Mouse (Mus musculus): ENCODE data around the gene Pla2g15.
"Not testable (repeated sequence)": the region's sequence is repeated elsewhere in the genome, so short reads cannot be mapped to it uniquely, and the experiment has no call there.

Gene Pla2g15

GRCm38 (mm10) chr8:106169017-106169933, 19.1 kb downstream of the Pla2g15 start:
- DNase-seq (ENCODE audit: low spot score): peak; percentile 64

- no peak for DNase-seq (ENCODE audit: low spot score)
Observed at GRCm38 (mm10) chr8:106169934-106170480, 19.8 kb downstream of the Pla2g15 start.

DNA sequence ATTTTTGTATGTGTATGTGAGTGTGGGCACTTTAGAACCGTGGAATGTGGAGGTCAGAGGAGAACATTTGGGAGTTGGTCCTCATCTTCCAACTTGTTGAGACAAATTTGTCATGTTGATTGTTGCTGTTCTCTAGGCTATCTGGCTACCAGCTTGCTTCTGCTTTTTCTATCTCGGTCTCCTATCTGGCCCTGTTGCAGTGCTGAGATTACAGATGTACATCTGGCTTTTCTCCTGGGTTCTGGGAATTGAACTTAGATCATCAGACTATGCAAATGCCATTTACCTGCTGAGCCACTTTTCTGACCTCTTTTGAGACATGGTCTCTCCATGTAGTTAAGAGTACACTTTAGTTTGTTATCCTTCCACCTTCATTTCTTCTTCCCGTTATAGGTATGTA, 23.4 kb downstream of the Pla2g15 start:
- DNase-seq (ENCODE audit: low spot score): no peak

GRCm38 (mm10) chr8:106176891-106177290, 26.7 kb downstream of the Pla2g15 start:
- DNase-seq (ENCODE audit: low spot score): peak; percentile 14

- no peak for DNase-seq (ENCODE audit: low spot score)
Observed at GRCm38 (mm10) chr8:106177594-106177993, 27.4 kb downstream of the Pla2g15 start.

DNA sequence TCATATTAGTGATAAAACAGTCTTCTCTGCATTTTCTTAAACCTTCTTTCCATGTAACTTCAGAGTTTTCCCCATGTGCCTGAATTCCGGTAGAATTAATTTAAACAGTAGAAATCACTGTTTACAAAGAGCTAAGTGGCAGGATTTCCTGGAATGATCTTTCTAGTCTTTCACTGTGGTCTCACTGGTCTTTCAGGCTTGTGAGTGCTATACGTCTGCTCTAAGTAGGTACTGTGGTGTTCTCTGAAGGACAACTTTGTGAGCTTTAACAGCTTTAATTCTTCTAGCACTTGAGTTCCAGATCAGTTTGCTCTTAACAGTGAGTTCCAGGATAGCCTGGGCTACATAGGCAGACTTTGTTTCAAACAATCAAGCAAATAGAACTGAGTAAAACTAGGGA, 28.2 kb downstream of the Pla2g15 start:
- DNase-seq (ENCODE audit: low spot score): no peak

DNA sequence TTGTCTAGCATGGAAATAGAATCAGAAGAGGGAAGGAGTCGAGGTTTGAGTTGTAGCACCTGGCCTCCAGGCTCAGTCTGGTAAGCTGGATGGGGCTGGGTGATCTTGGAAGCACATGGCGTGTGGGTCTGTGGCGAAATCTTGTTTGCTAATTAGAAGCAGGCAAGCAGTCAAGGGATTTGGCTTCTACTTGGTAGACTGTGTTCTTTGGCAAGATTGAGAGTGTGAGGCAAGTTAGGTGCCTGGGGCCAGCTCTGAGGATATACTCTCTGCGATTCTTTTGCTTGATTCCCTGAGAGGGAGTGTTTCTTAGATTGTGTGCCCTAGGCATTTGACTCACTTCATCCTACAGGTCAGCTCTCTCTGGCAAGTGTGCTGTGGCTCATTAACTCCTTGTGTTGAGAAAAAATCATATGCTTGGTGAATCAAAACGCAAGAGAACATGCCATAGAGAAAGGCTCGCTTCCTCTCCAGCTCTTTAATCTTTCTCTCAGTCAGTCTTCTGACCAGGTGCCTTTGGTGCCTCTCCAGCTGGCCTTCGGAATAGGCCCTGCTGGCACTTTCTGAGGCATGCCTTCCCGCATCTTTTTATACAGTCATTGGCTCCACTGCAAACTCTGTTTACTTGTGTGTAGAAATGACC, 35.5 kb downstream of the Pla2g15 start:
- DNase-seq (ENCODE audit: low spot score): no peak

- DNase-seq (ENCODE audit: low spot score): no peak
Observed at GRCm38 (mm10) chr8:106186394-106186793, 36.2 kb downstream of the Pla2g15 start.

DNA sequence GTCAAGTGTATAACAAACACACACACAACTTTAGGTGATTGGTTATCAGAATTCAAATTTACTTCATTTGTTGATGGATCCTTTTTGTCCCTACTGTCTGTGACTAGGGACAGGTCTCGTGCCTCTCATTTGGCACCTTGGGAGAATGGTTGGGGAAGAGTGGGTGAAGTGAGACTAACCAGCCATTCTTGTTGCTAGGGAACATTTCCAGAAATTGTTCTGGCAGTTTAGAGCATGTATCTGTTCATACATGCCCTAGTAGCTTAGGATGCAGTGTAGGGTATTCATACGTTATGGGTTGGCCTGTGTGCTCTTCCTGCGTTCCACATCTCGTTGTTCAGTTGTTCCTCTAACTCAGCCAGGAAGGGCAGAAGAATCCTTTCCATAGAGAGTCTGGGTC, 39.0 kb downstream of the Pla2g15 start:
- DNase-seq (ENCODE audit: low spot score): no peak

- DNase-seq (ENCODE audit: low spot score): no peak
Observed at GRCm38 (mm10) chr8:106191639-106192038, 41.4 kb downstream of the Pla2g15 start.

DNA sequence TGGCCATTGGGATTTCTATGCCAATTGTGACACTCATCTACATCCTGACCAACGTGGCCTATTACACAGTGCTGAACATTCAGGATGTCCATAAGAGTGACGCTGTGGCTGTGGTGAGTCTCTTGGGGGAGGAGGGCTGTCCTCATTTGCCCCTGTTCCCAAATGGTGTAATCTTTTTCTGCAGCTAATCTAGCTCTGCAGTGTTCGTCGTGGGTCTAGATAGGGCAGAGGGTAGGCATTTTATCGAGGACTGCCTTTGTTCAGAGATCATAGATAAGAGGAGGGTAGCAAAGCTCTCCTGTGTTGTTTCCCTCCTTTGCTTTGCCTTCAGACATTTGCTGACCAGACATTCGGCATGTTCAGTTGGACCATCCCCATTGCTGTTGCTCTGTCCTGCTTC, 43.0 kb downstream of the Pla2g15 start:
- DNase-seq (ENCODE audit: low spot score): no peak

GRCm38 (mm10) chr8:106194062-106194461, 43.9 kb downstream of the Pla2g15 start:
- no peak for DNase-seq (ENCODE audit: low spot score)

GRCm38 (mm10) chr8:106198741-106199140, 48.5 kb downstream of the Pla2g15 start:
- peak; percentile 72 for DNase-seq (ENCODE audit: low spot score)

DNA sequence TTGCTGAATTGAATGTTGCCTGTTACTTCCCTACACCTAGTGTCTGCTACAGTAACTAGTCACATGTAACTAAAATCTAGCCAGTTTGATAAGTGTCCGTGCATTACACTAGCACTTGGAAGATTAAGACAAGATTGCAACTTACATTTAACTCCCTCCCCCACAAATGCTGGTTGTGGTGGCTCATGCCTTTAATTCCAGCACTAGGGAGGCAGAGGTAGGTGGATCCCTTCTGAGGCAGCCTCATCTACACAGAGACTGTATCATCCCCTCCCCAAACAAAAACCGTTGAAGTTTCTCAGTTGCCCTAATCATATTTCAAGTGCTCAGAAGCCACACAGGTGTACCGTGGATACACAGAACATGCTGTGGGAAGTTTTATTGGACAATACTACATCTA, 49.4 kb downstream of the Pla2g15 start:
- not testable (repeated sequence) for DNase-seq (ENCODE audit: low spot score)

DNA sequence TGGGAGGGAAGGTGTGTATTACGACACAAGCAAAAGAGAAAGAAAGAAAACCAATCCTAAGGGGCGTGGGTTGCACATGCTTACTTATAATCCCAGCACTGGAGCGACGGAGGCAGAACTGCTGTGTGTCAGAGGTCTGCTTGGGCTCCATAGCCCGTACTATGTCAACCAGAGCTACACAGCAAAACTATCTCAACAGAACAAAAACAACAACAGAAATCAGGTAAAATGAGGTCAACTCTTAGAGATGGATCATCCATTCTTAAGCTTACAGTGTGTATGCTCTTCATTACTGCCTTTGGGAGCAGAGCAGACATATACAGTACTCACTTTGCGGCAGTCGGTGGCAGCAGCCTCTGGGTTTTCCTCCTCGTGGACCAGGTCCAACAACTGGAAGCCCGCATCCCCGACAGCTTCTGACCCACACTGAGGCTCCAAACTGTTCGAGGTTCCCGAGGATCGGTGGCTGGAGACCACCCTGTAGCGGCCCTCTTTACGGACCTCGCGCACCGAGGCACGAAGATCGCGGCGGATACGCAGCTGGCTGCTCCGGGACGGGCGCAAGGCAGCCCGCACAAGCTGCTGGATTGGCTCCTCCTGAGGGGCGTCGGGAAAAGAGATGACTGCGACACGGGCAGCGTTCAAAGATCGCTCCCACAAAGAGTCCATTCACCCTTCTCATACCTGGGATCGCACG, 60.0 kb downstream of the Pla2g15 start:
- DNase-seq (ENCODE audit: low spot score): peak; percentile 64

- peak; percentile 98 for DNase-seq (ENCODE audit: low spot score)
Observed at GRCm38 (mm10) chr8:106210821-106211345, 60.7 kb downstream of the Pla2g15 start, which contains the start of the genes Slc7a6os and Prmt7. TSS of gene Slc7a6os (minus strand) at chr8:106210935. TSS of gene Prmt7 (plus strand) at chr8:106210936.

DNA sequence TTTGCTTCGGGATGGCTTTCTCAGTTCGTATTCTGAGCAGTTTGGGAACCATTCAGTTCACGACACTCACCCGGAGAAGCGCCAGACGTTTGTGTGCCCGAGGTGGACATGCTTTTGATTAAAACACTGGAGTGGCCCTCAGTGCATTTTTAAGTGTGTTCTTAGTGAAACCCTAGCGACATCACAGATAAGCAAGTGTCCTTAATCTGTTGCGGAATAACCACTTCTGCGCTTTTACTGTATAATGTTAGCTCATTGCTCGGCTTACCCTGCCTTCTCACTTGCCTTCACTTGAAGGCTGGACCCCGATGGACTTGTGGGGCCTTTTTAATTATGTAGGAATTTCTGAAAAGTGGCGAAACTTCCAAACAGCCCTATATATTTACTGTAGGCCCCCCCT, 61.2 kb downstream of the Pla2g15 start:
- no peak for DNase-seq (ENCODE audit: low spot score)

DNA sequence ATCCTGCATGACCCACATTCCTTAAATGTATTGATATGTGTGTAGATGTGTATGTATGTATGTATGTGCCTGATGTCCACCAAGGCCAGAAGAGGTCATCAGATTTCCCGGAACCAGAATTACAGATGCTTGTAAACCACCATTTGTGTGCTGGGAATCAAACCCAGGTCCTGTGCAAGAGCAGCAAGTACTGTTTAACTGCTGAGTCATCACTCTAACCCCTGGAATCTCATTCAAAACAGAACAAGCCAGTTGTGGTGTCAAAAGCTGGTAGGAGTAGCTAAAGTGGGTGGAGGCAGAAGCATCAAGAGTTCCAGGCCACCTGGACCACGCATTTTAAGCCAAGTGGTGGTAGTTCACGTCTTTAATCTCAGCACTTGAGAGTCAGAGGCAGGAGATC, 63.8 kb downstream of the Pla2g15 start:
- DNase-seq (ENCODE audit: low spot score): no peak

Data from embryo, embryonic 10 days (tissue).